Mouse (Mus musculus): ENCODE results near the gene Nek11.

DNA sequence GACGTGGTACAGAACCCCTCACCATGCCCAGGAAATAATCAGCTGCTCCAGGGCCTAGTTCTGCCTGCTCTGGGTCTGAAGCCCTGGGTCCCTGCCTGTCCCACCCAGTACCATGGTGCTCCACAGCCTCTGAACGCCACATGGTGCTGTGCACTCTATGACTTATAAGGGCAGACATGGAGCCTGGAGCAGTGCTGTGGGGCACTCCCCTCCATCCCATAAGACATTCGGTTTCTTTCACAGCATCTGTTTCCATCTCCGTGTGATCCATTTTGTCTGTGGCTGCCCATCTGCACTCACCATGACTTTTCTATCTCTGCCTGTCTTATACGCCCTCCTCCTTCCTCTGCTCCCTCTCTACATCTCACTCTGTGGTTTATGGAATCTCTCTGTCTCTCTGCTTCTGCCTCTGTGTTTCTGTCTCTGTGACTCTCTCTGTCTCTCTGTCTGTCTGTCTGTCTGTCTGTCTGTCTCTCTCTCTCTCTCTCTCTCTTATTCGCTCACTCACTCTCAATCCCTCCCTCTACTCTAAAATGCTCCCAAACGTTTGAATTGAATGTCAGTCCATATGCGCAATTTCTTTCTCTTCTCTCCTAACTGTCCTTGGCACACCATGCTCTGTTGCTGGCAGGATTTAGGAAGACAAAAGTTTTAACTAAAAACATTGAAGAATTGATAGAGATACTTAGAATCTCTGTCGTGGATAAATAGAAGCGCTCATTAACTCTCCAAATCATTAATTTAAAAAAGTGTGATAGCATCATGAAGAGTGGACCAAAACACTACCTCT is 46.9 kb downstream of the Nek11 start:
- TF ChIP-seq CTCF (IDR thresholded peaks at IDR 0.05; ENCODE audit: borderline replicate concordance, extremely low read depth, insufficient read depth, insufficient read length) (no peak), POLR2A (IDR thresholded peaks at IDR 0.05; ENCODE audit: borderline replicate concordance, extremely low read depth, insufficient read depth, insufficient read length, poor library complexity, severe bottlenecking) (no peak)

Measured in brain, embryonic 14.5 days (tissue).